Mouse (Mus musculus): ENCODE results near the gene Gm4131. TPM values are rescaled to one million over a fixed set of nuclear protein-coding genes. Genes with fewer than 3 reads are reported as not detected.

Gm4131 gene
- total RNA-seq, 4 experiments from 2014 or later: not detected

DNA sequence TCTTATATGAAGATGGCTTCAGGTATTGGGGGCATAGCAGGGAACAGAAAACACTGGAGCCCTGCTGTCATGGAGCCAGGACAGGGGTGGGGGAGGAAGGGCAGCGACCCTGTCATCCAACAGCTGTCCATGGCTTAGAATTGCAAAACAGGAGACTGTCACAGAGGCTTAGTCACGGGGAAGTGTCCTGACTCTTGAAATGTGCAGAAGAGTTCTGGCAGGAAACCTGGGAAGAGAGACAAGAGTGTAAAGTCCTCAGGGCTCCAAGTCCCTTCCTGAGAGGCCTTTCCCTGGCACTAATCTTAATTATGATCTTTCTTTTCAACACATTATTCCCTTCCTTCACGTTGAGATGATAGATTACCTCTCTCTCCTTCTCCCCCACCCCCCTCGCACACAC, 16.6 kb downstream of the Gm4131 start:
- no peak for DNase-seq (ENCODE audit: low spot score)

GRCm38 (mm10) chr14:62546746-62547145, 20.0 kb downstream of the Gm4131 start:
- no peak for DNase-seq (ENCODE audit: low spot score)

- DNase-seq (ENCODE audit: low spot score): no peak
Observed at GRCm38 (mm10) chr14:62546296-62546695, 20.4 kb downstream of the Gm4131 start.

DNA sequence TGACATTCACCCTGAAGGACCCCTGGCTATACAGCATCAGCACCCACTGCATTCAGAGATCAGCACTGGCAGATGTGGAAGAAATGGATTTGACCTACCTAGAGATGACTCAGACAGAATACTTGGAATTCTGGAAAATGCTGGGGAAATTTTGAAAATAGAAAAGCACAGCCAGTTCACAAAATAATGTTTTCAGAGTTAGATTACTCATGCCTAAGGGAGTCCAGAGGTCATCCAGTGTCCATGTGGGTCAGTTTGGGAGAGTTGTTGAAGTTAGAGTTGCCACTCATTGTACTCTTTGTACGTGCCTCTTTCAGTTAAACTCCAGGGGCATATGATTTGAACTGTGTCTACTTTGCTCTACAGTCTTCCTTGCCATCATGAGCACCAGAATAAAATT, 25.0 kb downstream of the Gm4131 start:
- peak; percentile 57 for DNase-seq (ENCODE audit: low spot score)

- no peak for DNase-seq (ENCODE audit: low spot score)
Observed at GRCm38 (mm10) chr14:62539834-62540233, 26.9 kb downstream of the Gm4131 start.

- no peak for DNase-seq (ENCODE audit: low spot score)
Observed at GRCm38 (mm10) chr14:62536988-62537387, 29.7 kb downstream of the Gm4131 start.

- DNase-seq (ENCODE audit: low spot score): peak; percentile 38
Observed at GRCm38 (mm10) chr14:62536127-62536526, 30.6 kb downstream of the Gm4131 start.

- no peak for DNase-seq (ENCODE audit: low spot score)
Observed at GRCm38 (mm10) chr14:62530951-62531350, 35.8 kb downstream of the Gm4131 start.

- DNase-seq (ENCODE audit: low spot score): no peak
Observed at GRCm38 (mm10) chr14:62512845-62513244, 53.9 kb downstream of the Gm4131 start.

GRCm38 (mm10) chr14:62509350-62509749, 57.4 kb downstream of the Gm4131 start:
- peak; percentile 61 for DNase-seq (ENCODE audit: low spot score)

GRCm38 (mm10) chr14:62506261-62506660, 60.5 kb downstream of the Gm4131 start:
- no peak for DNase-seq (ENCODE audit: low spot score)

DNA sequence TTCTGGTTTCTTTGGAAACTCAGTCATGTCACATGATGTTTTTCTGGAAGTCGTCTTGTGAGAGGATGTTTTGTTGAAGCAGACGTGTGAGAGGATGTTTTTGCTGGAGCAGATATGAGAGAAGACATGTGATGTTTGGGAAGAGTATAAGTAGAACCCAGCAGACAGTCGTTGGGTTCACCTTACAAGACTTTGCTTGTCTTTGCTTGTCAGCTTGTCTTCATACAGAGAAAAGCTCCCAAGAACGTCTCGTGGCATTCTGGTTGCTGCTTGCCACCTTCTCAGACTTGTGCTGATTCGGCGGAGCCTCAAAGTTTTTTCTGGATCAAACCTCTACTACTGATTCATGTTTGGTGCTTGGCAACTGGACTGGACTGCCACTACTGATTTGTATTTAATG, 69.3 kb downstream of the Gm4131 start:
- DNase-seq (ENCODE audit: low spot score): peak; percentile 43

DNA sequence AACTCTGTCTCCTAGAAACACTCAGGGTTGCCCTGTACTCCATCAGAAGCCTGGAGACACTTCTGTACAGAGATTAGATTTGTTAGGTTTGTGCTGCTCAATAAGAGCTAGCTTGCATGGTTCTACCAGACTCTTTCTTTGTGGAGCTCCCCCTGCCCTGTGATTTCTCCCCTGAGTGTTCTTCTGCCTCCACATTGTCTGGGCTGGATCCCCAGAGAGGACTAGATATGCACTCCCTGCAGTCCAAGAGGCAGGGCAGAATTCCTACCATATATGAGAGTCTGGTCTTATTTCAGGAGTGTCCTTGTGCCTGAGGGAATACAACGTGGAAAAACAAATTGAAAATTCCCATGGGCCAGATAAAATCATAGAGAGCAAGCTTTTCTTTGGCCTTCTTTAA, 70.2 kb downstream of the Gm4131 start:
- peak; percentile 11 for DNase-seq (ENCODE audit: low spot score)

GRCm38 (mm10) chr14:62493456-62493855, 73.3 kb downstream of the Gm4131 start:
- no peak for DNase-seq (ENCODE audit: low spot score)

DNA sequence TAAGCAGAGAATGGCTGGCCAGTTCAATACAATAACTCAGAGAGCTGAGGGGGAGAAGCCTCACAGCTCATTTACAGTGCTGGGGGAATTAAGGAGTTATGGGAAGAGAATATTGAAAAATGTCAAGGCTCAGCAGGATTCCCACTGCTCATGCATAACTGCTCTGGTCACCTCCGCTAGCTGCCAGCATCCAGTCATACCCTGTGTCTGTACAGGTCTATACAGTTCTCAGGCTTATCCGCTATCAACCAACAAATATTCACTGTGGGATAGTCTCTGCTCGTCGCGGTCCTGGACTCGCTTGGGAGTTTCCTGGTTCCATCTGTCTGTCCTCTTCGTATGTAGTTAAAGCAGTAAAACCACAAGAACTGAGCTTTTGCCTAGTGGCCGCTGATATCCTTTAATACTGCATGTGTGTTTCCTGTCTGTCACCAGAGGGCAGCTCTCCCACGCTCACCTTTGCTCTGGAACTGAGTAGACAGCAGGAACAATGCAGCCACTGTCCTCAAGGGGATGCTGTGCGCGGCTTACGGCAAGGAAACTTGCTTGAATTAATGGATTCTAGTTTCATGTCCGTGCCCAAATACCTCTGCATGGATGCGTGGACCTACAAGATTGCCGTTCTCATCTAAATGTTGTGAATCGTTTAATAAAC, 74.4 kb downstream of the Gm4131 start:
- DNase-seq (ENCODE audit: low spot score): peak; percentile 64

- DNase-seq (ENCODE audit: low spot score): no peak
Observed at GRCm38 (mm10) chr14:62488270-62488669, 78.5 kb downstream of the Gm4131 start.

- DNase-seq (ENCODE audit: low spot score): no peak
Observed at GRCm38 (mm10) chr14:62481381-62481780, 85.3 kb downstream of the Gm4131 start.

DNA sequence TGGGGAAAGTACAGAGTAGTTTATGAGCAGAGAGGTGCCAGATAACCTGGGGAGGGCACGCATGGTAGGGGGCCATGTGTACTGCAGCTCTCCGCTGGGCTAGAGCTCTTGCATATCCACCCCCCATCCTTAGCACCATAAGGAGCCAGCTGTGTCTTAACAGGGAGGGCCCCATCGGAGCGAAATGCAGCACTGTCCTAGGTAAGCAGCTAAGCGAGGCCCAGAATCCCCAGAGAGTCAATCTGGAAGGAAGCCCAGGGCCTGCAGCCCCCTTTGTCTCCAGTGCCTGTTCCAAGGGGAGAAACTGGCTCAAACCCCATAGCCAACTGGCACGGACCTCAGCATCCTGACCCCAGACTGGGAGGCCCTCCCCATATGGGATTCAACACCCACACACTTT, 87.3 kb downstream of the Gm4131 start:
- no peak for DNase-seq (ENCODE audit: low spot score)

DNA sequence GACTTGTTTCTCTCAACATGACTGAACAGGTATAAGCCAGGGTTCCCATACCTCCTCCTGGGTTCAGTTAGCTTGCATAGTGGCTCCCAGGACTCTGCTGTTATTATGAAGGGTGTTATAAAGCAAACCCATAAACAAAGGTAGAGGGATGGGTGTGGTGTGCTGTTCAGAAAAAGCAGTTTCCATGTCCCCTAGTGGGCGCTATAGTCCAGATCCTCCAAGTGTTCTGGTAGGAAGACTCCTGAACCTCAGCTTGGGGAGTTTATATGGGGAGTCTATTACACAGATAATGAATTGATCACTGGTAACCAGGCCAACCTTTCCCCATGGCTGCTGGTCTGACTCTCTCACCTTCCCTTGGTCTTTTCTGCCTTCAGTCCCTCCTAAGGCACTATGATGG, 92.2 kb downstream of the Gm4131 start:
- no peak for DNase-seq (ENCODE audit: low spot score)

DNA sequence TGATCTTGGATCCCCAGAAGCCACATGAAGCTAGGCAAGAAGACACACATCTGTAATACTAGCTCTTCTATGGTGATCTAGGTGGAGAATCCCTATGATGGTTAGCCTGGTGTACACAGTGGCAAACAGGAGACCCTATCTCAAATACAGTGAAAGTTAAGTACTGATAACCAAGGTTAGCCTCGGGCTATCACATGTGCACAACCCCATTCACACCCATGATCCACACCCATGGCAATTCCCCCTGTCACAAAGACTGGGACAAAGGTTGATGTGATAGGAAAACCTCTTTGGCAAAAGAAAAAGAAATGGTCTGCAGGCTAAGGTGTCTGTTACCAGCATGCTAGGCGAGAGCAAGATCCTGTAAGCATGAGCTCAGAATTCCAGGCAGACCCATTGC, 94.7 kb downstream of the Gm4131 start:
- no peak for DNase-seq (ENCODE audit: low spot score)

- DNase-seq (ENCODE audit: low spot score): no peak
Observed at GRCm38 (mm10) chr14:62468753-62469125, 98.0 kb downstream of the Gm4131 start.

- no peak for DNase-seq (ENCODE audit: low spot score)
Observed at GRCm38 (mm10) chr14:62468119-62468752, 98.5 kb downstream of the Gm4131 start.

- peak; percentile 18 for DNase-seq (ENCODE audit: low spot score)
Observed at GRCm38 (mm10) chr14:62464966-62465365, 101.8 kb downstream of the Gm4131 start.

DNA sequence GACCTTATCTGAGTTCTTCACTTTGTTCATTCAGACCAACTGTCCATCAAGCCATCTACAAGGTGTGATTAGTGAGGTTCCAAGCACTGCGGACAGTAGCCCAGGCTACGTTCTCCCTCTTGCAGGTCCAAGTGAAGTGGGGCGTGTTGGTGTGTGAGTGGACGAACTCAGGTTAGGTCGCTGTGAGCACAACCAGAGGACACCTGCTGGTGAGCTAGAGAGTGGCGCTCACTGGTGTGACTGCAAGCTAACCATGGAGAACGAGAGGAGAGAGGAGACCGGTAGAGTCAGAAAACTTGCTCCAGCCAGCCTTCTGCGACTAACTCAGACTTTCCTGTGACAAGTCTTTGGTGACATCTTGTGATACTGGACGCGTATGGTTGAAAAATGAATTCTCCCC, 107.2 kb downstream of the Gm4131 start:
- no peak for DNase-seq (ENCODE audit: low spot score)
